Mouse (Mus musculus) hindbrain, embryonic 14.5 days (tissue): Measurements from ENCODE around the gene Moap1. TPM values are rescaled to one million over a fixed set of nuclear protein-coding genes. Genes with fewer than 3 reads are reported as not detected.
A peak's percentile ranks its signal among the peaks of the same experiment; 100 is the strongest.

Experiments used
- ATAC-seq: fragments of 200-750 bp; cut with Nextera tagmentation; 2 replicates; pipeline ENCODE4 v1.8.0; 2017; ENCODE audit warnings: moderate number of reproducible peaks, mild to moderate bottlenecking, moderate TSS enrichment, moderate library complexity; ENCODE audit not compliant: low FRiP score
- DNase-seq: peaks from one replicate; pipeline ENCODE4 v3.0.0-alpha.2; 2015; ENCODE audit warnings: low spot score
- H3K27ac ChIP-seq: fragments of 300-500 bp; sonication (generic); 2 replicates; pipeline ENCODE4 v1.5.1; 2014; ENCODE audit warnings: mild to moderate bottlenecking, moderate library complexity
- H3K27me3 ChIP-seq: fragments of 300-500 bp; sonication (generic); 2 replicates; pipeline ENCODE4 v1.6.1; 2014; ENCODE audit warnings: mild to moderate bottlenecking, low read length, mixed read lengths; ENCODE audit not compliant: control insufficient read depth, insufficient read depth
- H3K36me3 ChIP-seq: fragments of 300-500 bp; sonication (generic); replicated peaks from 2 replicates; pipeline ENCODE4 v1.6.1; 2014; ENCODE audit not compliant: control insufficient read depth, insufficient read depth
- H3K4me1 ChIP-seq: fragments of 300-500 bp; sonication (generic); replicated peaks from 2 replicates; pipeline ENCODE4 v1.6.1; 2014; ENCODE audit warnings: antibody characterized with exemption, low read length, mixed read lengths; ENCODE audit not compliant: control insufficient read depth, insufficient read depth
- H3K4me2 ChIP-seq: fragments of 300-500 bp; sonication (generic); replicated peaks from 2 replicates; pipeline ENCODE4 v1.6.1; 2014; ENCODE audit warnings: mild to moderate bottlenecking, moderate library complexity
- H3K4me3 ChIP-seq: fragments of 300-500 bp; sonication (generic); replicated peaks from 2 replicates; pipeline ENCODE4 v1.5.1; 2014; ENCODE audit warnings: mild to moderate bottlenecking, low read length
- H3K9ac ChIP-seq: fragments of 300-500 bp; sonication (generic); 2 replicates; pipeline ENCODE4 v1.6.1; 2014
- H3K9me3 ChIP-seq: fragments of 300-500 bp; sonication (generic); 2 replicates; pipeline ENCODE4 v1.6.1; 2016; ENCODE audit warnings: low read length; ENCODE audit not compliant: control insufficient read depth
- WGBS: fragments of 180-500 bp; shearing (Covaris S2); extraction: QIAGEN DNeasy Blood & Tissue Kit; methylation state at CpG from one replicate; pipeline ENCODE4 v1.1.7; 2014; 5-methylcytosine and 5-hydroxymethylcytosine counted together
- polyA plus RNA-seq: library from polyadenylated mRNA; unstranded; fragments of >200 nt; fragmentation: Nextera tagmentation; extraction: Ambion mirVana; gene quantifications from 2 replicates; pipeline ENCODE4 v1.2.1, GENCODE M21; 2014

Moap1 gene
- polyA plus RNA-seq, 1 experiment from 2014 or later: 64.6 TPM

- DNase-seq: peak; percentile 85
- Histone ChIP-seq H3K9me3 (no peaks in the 10 kb centered on the region), H3K27ac (peak overlapping the region; percentile 88), H3K4me3 (no peak overlapping the region; the same call in 1 of the 2 replicates), H3K4me1 (peaks cover 13% of the 10 kb centered on the region), H3K36me3 (no peaks in the 10 kb centered on the region), H3K27me3 (no peaks in the 10 kb centered on the region), H3K4me2 (peak overlapping the region; percentile 45), H3K9ac (no peak overlapping the region; the same call in 1 of the 2 replicates)
- WGBS: 32% methylated on average over 26 of the region's 26 CpGs
- peak; percentile 96 for ATAC-seq
Observed at GRCm38 (mm10) chr12:102729855-102730797, 13.3 kb downstream of the Moap1 start.

- H3K36me3 ChIP-seq: no peaks in the 10 kb centered on the region
- no peak for DNase-seq
- WGBS: 73% methylated on average over 7 of the region's 7 CpGs
Observed at GRCm38 (mm10) chr12:102725761-102726175, 17.7 kb downstream of the Moap1 start.

DNA sequence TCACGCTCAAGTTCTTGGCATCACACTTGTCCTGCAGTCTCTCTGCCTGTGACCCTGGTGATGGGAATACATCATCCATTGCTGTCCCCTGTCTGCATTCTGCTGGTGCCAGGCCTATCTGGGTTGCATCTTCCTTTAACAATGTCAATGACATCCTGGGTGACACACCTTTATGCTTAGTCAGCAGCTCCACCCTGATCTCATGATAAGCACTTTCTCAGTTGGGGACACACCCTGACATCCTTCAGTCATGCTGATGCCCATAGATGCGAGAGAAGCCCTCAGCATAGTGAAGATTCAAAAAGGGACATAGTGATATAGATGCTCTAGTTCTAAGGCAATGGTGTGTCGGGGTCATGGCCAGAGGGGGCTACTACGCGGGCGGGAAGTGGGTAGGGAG is 18.3 kb downstream of the Moap1 start:
- no peak overlapping the region for H3K9ac ChIP-seq
- 94% methylated on average over 6 of the region's 6 CpGs for WGBS
- ATAC-seq: no peak

More at GRCm38 (mm10) chr12:102725761-102726175, 17.7 kb downstream of the Moap1 start:
- ATAC-seq: no peak
- H3K4me2 ChIP-seq: no peak overlapping the region
- no peak overlapping the region for H3K4me3 ChIP-seq
- peaks cover 3% of the 10 kb centered on the region for H3K4me1 ChIP-seq
- no peak overlapping the region for H3K27ac ChIP-seq
- H3K9me3 ChIP-seq: no peaks in the 10 kb centered on the region
- no peaks in the 10 kb centered on the region for H3K27me3 ChIP-seq
- no peak overlapping the region for H3K9ac ChIP-seq

GRCm38 (mm10) chr12:102723861-102724260 is 19.6 kb downstream of the Moap1 start:
- Histone ChIP-seq H3K9ac (no peak overlapping the region), H3K9me3 (no peaks in the 10 kb centered on the region), H3K4me2 (no peak overlapping the region), H3K36me3 (no peaks in the 10 kb centered on the region), H3K27me3 (no peaks in the 10 kb centered on the region), H3K4me1 (no peaks in the 10 kb centered on the region), H3K4me3 (no peak overlapping the region), H3K27ac (no peak overlapping the region)
- ATAC-seq (no peak), DNase-seq (no peak)
- WGBS: 81% methylated on average over 6 of the region's 6 CpGs

More for the DNA sequence above, 18.3 kb downstream of the Moap1 start:
- H3K4me3 ChIP-seq: no peak overlapping the region
- no peak overlapping the region for H3K4me2 ChIP-seq
- H3K4me1 ChIP-seq: no peaks in the 10 kb centered on the region
- no peak overlapping the region for H3K27ac ChIP-seq
- H3K9me3 ChIP-seq: no peaks in the 10 kb centered on the region
- H3K27me3 ChIP-seq: no peaks in the 10 kb centered on the region
- no peak for DNase-seq
- H3K36me3 ChIP-seq: no peaks in the 10 kb centered on the region

GRCm38 (mm10) chr12:102722966-102723365 is 20.5 kb downstream of the Moap1 start:
- WGBS: 52% methylated on average over 8 of the region's 8 CpGs
- Histone ChIP-seq H3K36me3 (no peaks in the 10 kb centered on the region), H3K27me3 (no peaks in the 10 kb centered on the region), H3K4me2 (no peak overlapping the region), H3K9ac (no peak overlapping the region), H3K27ac (no peak overlapping the region), H3K4me3 (no peak overlapping the region), H3K4me1 (no peaks in the 10 kb centered on the region), H3K9me3 (no peaks in the 10 kb centered on the region)
- no peak for DNase-seq
- no peak for ATAC-seq

DNA sequence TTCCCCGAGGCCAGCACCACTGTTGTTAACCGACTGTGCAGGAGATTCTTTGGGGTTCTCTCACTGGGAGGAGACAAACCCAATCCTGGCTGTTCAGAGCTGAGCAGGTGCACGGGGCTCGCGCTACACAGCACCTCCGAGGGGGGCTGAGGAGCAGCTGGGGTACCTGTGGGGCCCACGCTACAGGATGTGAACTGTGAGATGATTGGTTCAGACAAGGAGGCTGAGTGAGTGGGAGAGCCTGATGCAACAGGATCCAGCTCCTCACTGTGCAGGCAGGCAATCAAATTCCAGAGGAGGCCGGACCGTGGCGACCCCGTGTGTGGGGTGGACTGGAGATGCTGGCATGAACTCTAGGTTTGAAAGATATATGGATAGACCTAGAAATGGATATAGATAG is 21.0 kb downstream of the Moap1 start:
- no peak for DNase-seq
- H3K4me3 ChIP-seq: no peak overlapping the region
- no peak overlapping the region for H3K27ac ChIP-seq
- H3K36me3 ChIP-seq: no peaks in the 10 kb centered on the region
- no peak overlapping the region for H3K4me2 ChIP-seq
- WGBS: 54% methylated on average over 11 of the region's 11 CpGs
- ATAC-seq: no peak
- no peaks in the 10 kb centered on the region for H3K27me3 ChIP-seq
- no peak overlapping the region for H3K9ac ChIP-seq
- H3K4me1 ChIP-seq: no peaks in the 10 kb centered on the region
- no peaks in the 10 kb centered on the region for H3K9me3 ChIP-seq

GRCm38 (mm10) chr12:102719552-102720315 is 23.7 kb downstream of the Moap1 start:
- H3K27me3 ChIP-seq: no peaks in the 10 kb centered on the region
- no peaks in the 10 kb centered on the region for H3K4me1 ChIP-seq
- peak; percentile 80 for DNase-seq
- no peak overlapping the region for H3K9ac ChIP-seq
- WGBS: 29% methylated on average over 13 of the region's 13 CpGs
- no peak overlapping the region for H3K4me3 ChIP-seq
- H3K36me3 ChIP-seq: no peaks in the 10 kb centered on the region
- no peaks in the 10 kb centered on the region for H3K9me3 ChIP-seq
- ATAC-seq: peak; percentile 74
- H3K27ac ChIP-seq: no peak overlapping the region
- H3K4me2 ChIP-seq: no peak overlapping the region; the same call in 1 of the 2 replicates

GRCm38 (mm10) chr12:102714654-102715395 is 28.6 kb downstream of the Moap1 start:
- Histone ChIP-seq H3K27me3 (no peaks in the 10 kb centered on the region), H3K9me3 (no peaks in the 10 kb centered on the region), H3K9ac (no peak overlapping the region), H3K36me3 (no peaks in the 10 kb centered on the region), H3K4me3 (no peak overlapping the region), H3K27ac (no peak overlapping the region), H3K4me1 (no peaks in the 10 kb centered on the region), H3K4me2 (no peak overlapping the region)
- no peak for DNase-seq
- 85% methylated on average over 10 of the region's 10 CpGs for WGBS
- no peak for ATAC-seq

DNA sequence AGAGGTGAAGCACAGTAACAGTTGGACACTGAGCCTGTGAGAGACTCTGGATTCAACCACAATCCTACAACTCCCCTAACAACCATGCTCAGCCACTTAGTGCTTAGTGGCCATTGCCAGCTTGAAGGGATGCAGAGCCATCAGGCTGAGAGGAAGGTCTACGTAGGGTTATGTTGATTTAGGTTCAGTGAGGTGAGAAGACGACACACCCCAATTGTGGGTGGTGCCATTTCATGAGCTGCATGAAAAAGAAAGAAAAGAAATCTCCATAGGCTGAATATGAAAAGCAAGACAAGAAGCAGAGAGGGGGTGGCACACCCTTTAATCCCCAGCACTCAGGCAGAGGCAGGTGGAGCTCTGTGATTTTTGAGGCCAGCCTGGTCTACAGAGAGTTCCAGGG is 29.3 kb downstream of the Moap1 start:
- no peaks in the 10 kb centered on the region for H3K4me1 ChIP-seq
- H3K4me3 ChIP-seq: no peak overlapping the region
- H3K9me3 ChIP-seq: no peaks in the 10 kb centered on the region
- WGBS: 58% methylated on average over 2 of the region's 2 CpGs
- no peak overlapping the region for H3K9ac ChIP-seq
- ATAC-seq (no peak), DNase-seq (no peak)
- H3K4me2 ChIP-seq: no peak overlapping the region
- no peak overlapping the region for H3K27ac ChIP-seq
- no peaks in the 10 kb centered on the region for H3K36me3 ChIP-seq
- H3K27me3 ChIP-seq: no peaks in the 10 kb centered on the region
